Mouse (Mus musculus) inflammation-experienced regulatory T-cells, adult 6 months (primary cell): Measurements from ENCODE around the gene Cbln4. TPM values are rescaled to one million over a fixed set of nuclear protein-coding genes. Genes with fewer than 3 reads are reported as not detected.

Experiments used
- ATAC-seq: one replicate; pipeline ENCODE4 v1.8.0; 2017
- polyA plus RNA-seq, 3 experiments: library from polyadenylated mRNA; unstranded; fragments of 100-300 nt; shearing (Covaris generic); gene quantifications; one replicate each; pipeline ENCODE4 v1.2.1; 2017

Gene Cbln4
- polyA plus RNA-seq = under 1 TPM in 1 of 3 experiments, not detected in 2; 0.56 TPM

DNA sequence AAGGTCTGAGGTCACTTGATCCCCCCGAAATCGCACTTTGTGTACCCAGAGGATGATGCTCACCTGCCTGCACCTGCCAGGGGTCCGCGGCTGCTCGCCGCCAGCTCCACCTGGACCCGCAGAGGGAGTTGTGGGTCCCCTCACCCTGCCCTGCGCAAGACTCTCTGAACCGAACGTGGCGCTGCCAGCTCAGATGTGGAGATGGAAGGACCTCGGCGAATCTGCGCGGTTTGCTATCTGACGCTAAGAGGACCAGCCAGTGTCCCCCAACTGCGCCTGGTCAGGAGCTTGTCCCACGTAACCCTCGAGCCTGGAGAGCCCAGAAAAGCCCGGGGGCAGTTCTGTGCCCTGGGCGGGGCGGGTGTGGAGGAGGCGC is at the start of gene Cbln4:
TSS of gene Cbln4 (minus strand) at position 232 of the 376 bp plus-strand sequence.
- no peak for ATAC-seq

DNA sequence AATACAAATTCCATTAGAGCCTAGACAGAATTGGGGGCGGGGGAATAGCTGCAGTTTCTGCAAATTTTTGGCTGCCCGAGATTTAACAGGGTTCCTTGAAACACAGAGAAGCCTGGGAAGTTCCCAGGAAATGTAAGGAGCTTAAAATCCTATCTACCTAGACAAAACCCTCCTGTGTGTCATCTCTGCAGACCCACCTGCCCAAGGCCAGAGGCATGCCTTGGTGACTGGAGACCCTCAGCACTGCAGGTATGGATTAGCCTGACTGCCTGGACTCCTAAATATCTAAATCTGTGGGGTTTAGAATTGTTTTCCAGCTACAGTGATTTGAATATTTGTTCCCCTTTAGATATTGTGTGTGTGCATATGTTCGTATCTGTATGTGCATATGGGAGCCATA is 35.3 kb upstream of the Cbln4 start:
- no peak for ATAC-seq

DNA sequence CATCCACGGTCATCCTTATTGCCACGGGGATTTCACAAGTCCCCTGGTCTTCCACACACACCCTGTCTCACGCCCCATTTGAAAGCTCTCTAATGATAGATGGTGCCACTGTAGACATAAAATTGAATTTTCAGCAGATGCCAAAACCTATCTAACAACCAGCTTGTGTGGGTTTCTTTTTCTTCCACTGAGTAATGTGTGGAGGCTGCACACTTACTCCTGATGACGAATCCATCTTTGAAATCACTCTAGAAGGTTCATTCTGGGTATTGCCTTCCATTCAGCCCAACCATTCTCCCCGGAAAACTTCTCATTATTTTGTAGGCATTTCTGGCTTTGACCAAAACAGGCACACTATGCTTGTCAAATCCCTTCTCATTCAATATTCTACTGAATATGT is 33.0 kb upstream of the Cbln4 start:
- no peak for ATAC-seq

DNA sequence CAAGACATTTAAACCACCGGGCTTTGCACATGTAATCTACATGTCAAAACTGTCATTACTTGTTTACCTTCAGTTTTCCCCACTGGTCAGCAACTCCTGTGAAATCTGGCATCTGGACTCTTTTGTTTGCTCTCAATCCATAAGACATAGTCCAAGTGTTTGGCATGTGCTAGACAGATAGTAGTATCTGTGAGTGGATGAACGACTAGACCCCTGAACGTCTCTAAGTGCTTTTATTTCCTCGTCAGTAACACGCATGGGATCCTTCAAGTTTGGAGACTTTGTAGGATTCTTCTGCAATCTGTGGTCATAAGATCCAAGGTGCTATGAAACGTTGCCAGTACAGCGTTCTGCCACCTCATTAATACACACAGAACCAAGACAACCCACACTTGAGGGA is 19.6 kb upstream of the Cbln4 start:
- no peak for ATAC-seq

DNA sequence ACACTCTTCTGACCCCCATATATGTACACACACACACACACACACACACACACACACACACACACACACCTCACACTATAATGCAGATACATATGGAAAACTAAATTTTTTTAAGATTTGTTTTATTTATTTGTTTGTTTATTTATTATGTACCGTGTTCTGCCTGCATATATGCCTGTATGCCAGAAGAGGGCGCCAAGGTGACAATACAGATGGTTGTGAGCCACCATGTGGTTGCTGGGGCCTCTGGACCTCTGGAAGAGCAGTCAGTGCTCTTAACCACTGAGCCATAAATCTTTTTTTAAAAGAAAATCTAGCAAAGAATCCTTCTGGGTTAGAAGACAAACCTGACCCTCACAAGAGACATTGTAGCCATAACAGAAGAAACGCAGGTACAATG is 16.5 kb upstream of the Cbln4 start:
- ATAC-seq = no peak

DNA sequence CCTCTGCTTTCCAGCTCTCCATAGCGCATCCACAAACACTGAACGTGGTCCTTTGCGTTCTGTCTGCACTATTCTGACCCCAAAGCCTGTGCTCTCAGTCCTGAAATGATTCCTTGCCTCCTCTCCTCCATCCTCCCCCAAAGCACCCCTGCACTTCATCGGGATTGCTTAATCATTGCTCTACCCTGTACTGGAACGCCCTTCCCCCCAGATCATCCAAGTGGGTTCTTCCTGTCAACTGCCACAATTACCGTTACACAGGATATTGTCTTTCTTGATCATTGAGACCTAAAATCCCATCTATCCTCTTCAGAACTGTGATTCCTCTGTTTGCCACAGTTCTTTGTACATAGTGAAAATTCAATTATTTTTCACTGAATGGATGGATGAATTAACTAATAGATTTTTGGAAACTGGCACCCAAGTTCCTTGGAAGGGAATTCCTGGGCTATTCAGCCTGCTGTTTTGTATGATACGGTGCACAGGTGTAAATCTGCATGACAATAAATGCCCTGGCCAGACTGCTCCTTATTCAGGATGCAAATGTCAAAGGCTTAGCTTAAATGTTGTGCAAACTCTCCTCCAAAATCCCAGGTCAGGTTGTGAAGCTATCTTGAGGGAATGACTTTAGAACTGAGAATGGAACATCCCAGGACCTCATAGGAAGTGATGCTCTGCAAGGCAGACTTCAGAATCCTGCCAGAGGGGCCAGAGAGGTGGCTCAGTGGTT is 15.8 kb upstream of the Cbln4 start:
- ATAC-seq = no peak

DNA sequence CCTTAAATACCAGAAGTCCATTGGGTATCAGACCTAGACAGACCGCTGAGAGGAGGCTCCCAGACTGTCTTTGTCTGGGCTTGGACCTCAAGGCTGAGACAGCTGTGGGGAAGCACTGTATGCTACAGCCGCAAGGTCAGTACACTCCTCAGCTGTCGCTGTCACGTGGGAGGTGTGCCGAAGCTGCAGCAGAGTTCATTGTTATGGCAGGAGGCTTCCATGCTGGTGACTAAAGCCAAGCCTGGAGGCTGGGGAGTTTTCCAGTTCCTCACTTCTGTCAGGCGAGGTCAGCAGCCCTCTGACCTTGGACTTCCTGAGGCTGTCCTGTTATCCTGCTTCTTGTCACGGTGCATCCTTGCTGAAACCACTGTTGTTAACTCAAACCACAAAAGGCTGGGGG is 2.7 kb upstream of the Cbln4 start:
- ATAC-seq = no peak

DNA sequence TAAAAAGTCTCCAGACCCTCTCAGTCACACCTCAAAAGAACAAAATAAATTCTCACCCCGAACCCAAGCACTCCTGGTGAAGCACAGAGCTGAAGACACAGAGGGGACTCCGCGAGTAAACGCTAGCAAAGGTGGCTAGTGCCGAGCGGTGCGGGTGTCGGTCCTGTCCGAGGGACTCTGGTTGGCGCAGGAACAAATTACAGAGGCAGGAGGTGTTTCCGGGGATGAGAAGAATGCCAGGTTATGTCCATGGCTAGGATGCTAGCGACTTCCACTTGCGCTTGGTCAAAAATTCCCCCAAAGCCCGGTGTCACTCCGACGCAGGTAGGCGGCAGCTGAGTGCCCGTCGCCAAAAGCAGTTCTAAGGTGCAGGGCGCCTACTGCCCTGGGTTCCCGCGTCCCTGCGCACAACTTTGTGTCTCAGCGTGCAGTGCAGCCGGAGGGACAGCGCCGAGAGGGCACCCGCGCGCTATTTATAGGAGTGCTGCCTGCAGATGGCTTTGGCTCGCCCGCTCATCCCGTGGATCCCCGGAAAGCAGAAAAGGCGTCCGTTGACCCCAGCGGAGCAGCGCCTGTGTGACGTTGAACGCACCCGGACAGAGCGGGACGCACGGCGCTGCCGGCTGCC is 545 bp downstream of the Cbln4 start:
- no peak for ATAC-seq

DNA sequence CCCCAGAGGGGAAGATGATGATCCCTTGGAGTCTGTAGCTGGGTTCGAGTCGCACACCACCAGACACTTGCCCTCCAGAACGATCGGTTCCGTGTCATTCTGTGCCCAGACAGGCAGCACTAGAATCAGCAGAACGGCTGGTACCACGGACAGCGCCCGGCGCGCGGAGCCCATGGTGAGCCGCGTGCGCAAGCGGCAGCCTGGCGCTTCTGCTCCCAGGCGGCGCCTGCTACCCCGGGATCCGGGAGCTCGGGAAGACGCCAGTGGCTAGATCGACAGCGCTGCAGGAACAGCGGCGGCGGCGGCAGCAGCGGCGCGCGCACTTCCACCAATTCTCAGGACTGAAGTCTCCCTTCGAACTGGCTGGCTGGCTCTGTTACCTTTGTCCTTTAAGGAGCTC is 1.1 kb downstream of the Cbln4 start:
- no peak for ATAC-seq

DNA sequence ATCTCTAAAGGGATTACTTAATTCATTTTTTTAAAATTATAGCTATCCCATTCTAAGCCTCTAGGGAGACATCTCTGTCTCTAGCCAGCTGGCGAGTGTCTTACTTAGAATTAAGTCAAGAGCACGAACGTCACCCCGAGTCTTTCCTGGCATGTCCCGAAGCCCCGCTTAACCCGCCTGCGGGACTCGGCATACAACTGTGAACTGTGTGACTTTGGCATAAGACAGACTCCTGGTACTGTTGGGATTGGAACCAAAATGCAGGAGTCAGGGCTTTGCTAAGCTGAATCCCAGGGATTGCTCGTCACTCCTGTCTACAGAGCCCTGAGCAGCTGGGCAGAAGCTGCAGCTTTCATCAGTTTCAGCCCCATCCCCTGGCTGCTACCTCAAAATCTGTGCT is 2.4 kb downstream of the Cbln4 start:
- no peak for ATAC-seq

DNA sequence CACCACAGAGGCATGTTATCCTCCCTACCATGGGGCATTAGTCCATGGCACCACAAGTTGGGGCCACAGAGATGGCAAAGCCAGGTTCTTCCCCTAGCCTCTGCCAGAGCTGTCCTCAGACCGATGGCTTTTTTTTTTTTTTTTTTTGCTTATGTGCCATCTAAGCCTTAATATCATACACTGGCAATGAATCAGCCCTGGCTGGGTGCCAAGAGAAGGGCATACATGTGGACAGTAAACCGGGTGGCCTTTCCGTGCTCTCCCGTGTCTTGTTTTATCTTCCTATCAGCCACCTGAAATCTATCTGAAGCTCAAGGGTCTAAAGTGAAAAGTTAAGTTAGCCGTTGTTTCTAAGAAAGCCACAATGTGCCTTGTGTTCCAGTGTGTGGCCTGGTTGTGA is 3.7 kb downstream of the Cbln4 start:
- no peak for ATAC-seq

DNA sequence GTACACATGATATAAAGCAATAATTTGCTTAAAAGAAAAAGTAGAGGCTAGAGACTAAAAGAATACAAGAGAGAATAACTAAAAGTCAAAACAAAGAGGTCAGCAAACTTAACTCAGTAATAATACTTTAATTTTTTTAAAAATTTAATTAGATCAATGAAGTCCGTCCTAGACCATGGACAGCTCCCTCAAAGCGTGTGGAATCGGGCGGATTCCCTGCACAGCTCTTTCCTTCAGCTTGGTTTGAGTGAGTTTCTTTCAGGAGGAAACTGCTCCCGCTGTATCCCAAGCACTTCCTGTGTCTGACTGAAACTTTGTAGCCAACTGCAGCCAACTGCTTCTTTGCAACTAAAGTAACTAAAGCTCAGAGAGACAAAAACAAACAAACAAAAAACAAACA is 9.0 kb downstream of the Cbln4 start:
- ATAC-seq = no peak

DNA sequence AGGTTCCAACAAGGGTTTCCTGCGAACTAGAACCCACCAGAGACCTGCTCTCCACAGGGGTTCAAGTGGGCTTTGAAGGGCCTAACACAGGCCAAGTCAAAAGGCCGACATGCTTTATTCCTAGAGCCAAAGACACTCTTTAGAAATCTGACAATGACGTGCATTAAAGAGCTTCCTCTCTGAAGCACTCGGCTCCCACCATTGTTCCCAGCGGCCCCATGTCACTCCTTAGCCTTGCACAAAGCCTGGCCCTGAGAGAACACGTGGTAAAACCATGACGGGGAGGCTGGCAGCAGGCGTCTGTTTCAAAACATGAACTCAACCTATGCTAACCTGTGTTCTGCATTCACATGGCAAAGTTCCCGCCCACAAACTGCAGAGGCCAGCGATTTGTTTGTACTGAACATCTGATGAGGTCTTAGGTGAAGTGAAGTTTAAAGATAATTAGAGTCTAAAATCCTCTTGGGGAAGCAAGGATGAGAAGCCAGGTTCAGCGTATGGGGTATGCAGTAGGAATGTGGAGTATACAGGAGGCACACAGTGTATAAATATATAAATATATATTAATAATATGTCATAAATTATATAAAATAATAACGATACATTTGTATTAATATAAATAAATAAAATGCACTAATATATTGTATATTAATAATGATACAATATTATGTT is 17.7 kb downstream of the Cbln4 start:
- ATAC-seq = no peak

DNA sequence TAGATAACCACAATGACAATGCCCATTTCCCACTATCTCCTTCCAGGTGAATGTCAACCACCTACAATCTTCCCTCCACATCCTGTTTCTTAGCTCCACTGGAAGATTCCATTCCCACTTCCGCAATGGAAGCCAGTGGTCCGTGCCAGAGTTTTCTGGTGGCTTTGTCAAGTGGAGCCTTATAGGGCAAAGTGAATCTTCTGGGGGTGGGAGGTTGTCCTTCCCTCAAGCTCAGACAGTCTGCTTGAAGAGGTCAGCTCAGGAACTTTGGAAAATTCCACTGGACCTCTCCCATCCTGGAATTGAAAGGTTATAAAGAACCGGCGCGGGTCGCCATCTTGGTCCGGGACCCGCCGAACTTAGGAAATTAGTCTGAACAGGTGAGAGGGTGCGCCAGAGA is 36.5 kb downstream of the Cbln4 start:
- ATAC-seq = no peak

DNA sequence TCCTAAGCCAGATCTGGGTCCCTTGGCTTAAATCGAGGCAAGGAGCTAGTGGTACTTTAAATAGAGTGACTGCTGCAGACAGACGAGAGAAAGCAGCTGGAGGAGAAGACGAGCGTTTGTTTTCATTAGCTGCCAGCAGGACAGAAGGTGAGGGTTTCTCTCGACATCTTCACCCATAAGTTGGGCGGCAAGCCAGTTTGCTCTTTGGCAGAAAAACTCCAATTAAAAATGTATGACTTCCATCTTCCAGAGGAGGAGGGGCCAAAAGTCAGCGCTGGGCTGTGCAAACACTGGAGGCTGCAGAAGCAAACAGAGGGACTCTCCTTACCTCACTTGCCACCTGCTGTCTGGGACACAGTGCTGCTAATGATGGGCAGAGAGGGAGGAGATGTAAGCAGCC is 37.3 kb downstream of the Cbln4 start:
- ATAC-seq = no peak

DNA sequence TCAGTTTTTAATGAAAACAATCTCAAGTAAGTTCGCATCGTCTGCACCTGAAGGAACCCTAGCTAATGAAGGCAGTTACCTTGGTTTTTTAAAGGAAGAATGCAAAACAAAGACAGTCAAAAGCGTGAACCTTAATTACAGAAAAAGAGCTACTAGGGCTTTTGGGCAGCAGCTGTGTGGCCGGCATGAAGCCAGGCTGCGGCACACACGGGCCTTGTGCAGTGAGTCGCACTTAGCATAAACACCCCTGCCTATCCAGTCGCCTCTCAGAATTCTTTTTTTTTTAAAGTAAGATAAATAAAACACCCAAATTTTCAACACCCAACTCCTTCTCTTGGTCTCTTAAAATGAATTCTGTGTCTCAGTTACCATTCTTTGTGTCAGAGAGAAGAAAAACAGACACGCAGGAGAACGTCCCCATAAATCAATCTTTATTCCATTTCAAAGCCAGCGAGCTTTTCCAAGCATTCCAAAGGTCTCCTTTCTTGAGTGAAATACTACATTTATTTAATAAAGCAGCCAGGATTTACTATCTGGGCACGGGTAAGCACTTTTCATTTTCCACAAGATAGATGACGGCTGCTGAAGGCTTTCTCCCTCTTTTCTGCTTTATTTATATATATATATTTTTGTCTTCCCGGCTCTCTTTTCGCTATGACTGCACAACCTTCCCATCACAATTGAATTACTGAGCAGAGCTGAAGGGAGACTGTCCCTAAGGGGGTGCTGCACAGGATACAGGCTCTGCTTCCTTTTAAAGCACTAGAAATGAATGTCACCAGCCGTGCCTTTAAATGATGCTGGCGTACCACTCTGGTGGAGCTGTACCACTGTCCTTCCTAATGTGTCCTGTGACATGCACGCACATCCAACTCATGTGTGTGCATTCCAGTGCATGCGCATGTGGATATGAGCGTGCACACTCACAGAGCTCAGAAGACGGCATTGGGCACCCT is 39.0 kb downstream of the Cbln4 start:
- no peak for ATAC-seq

DNA sequence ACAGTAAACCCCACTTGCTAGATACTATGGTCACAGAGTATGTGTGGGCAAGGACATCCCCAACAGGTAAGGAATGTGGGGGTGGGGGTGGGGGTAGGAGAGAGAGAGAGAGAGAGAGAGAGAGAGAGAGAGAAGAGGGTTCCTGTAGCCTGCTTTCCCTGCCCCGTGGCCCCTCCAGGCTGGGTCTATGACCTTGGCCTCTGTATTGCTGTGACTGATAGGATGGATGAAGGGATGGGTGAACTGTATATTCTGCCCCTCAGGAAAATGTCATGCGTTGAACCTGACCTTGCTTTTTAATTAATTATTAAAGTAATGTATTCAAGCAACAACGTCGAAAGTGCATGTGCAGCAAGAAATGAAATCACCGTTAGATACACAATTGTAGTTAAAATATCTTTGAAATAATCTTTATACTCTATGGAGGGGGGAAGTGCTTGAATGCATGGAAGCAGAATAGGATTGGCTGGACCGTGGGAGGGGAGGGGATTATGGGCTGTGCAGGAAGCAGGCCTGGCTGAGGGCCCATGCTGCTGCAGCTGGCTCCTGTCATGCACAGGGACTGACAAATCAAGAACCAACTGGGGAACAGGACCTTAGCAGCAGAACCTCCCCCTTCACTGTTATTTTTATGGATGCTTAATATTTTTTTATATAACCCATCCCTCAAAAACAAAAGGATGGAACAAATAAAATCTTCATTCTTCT is 46.1 kb downstream of the Cbln4 start:
- ATAC-seq = no peak

DNA sequence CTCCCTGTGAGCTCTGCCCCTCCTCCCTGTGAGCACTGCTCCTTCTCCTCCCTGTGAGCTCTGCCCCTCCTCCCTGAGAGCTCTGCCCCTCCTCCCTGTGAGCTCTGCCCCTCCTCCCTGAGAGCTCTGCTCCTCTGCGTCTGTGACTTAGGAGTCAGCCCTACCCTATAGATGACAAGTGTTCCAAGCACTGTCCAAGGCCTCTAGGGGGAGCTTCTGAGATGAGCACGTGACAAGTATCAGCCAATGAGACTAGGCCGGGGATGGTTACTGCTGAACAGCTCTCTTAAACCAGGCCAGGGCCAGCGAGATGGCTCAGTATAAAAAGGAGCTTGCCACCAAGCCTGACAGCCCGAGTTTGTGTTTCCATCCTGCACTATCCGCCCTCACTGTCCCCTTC is 48.4 kb downstream of the Cbln4 start:
- ATAC-seq = no peak

DNA sequence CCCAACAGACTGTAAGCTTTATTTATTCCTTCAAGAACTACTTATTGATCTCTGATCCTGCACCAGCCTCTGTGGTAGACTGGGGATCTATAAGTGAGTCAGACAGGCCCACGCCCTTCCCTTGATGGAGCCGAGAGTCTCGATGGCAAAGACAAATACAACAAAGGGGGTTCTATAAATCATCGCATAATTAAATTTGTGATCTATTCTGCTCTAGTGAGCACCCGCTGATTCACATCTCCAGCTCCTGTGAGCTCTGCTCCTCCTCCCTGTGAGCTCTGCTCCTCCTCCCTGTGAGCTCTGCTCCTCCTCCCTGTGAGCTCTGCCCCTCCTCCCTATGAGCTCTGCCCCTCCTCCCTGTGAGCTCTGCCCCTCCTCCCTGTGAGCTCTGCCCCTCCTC is 49.0 kb downstream of the Cbln4 start:
- no peak for ATAC-seq

DNA sequence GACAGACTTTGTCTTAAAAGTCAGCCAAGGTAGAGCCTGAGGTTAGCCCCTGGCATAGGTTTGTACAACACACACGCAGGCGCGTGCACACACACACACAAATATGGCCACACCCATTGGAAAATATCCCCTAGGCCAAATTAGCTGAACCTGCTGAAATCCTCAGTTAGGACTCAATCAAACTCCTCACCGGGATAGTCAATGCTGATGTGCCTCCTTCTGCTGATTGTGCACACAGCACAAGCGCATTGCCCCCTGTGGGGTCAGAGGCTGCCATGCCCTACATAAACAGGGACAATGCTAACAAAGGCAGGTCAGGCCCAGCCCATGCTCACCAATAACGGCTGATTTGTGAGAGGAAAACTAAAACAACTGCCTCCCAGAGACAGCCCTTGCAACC is 56.6 kb downstream of the Cbln4 start:
- ATAC-seq = no peak
